Mouse (Mus musculus) 416B (cell line): ENCODE data around the gene Letm1.

Experiments
- DNase-seq: peaks from one replicate; pipeline ENCODE4 v3.0.0; 2011; ENCODE audit warnings: low read depth

The Letm1 gene

GRCm38 (mm10) chr5:33782345-33782998, at the start of gene Letm1:
Letm1 (minus strand) TSS chr5:33782817.
- peak; percentile 95 for DNase-seq

- DNase-seq, result peak; percentile 37
Measured at GRCm38 (mm10) chr5:33830832-33831231, 48.2 kb upstream of the Letm1 start.

- DNase-seq, result peak; percentile 61
Measured at GRCm38 (mm10) chr5:33829958-33830357, 47.3 kb upstream of the Letm1 start.

- DNase-seq, result peak; percentile 82
Measured at GRCm38 (mm10) chr5:33828107-33828506, 45.5 kb upstream of the Letm1 start.

GRCm38 (mm10) chr5:33826001-33826400, 43.4 kb upstream of the Letm1 start:
- no peak for DNase-seq

GRCm38 (mm10) chr5:33822456-33822855, 39.8 kb upstream of the Letm1 start:
- DNase-seq, result peak; percentile 61

GRCm38 (mm10) chr5:33821901-33822427, 39.3 kb upstream of the Letm1 start:
- peak; percentile 49 for DNase-seq

- DNase-seq, result peak; percentile 40
Measured at GRCm38 (mm10) chr5:33820733-33821621, 38.4 kb upstream of the Letm1 start.

- DNase-seq, result peak; percentile 78
Measured at GRCm38 (mm10) chr5:33819876-33820732, 37.5 kb upstream of the Letm1 start, which contains the start of gene Nsd2. Nsd2 (plus strand) TSS chr5:33820725.

- peak; percentile 92 for DNase-seq
Measured at GRCm38 (mm10) chr5:33819141-33819875, 36.7 kb upstream of the Letm1 start.

- no peak for DNase-seq
Measured at GRCm38 (mm10) chr5:33818104-33818503, 35.5 kb upstream of the Letm1 start.

- DNase-seq, result no peak
Measured at GRCm38 (mm10) chr5:33816008-33816725, 33.5 kb upstream of the Letm1 start.

GRCm38 (mm10) chr5:33811519-33811918, 28.9 kb upstream of the Letm1 start:
- DNase-seq, result no peak

GRCm38 (mm10) chr5:33803337-33803736, 20.7 kb upstream of the Letm1 start:
- DNase-seq, result peak; percentile 89

GRCm38 (mm10) chr5:33791912-33792643, 9.5 kb upstream of the Letm1 start:
- no peak for DNase-seq

GRCm38 (mm10) chr5:33782999-33783390, 378 bp upstream of the Letm1 start:
- DNase-seq, result no peak

GRCm38 (mm10) chr5:33781964-33782344, 663 bp downstream of the Letm1 start:
- DNase-seq, result no peak

GRCm38 (mm10) chr5:33777195-33777594, 5.4 kb downstream of the Letm1 start:
- no peak for DNase-seq

- no peak for DNase-seq
Measured at GRCm38 (mm10) chr5:33743481-33743880, 39.1 kb downstream of the Letm1 start.

- DNase-seq, result no peak
Measured at GRCm38 (mm10) chr5:33740548-33740947, 42.1 kb downstream of the Letm1 start.
